Mouse (Mus musculus): ENCODE results near the gene Kirrel3.

DNA sequence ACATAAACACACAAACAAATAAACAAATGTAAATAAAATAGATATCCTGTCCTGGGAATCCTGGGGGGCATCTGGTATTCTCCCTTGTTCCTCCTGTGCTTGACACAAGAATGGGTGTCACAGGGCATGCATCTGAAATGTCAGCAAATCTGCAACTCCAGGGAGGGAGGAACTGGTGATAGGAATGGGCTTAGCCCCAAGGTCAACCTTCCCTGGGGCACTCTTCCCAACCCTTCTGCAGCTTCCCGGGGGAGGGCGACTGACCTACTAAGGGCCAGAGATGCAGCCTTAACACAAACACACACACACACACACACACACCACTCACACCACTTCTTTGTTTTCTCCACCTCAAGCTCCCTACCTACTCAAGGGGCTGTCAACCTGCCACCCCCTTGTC is 509.4 kb downstream of the Kirrel3 start:
- TF ChIP-seq CTCF (IDR thresholded peaks at IDR 0.05; ENCODE audit: low read depth, low read length) (no peak), POLR2AphosphoS5 (IDR thresholded peaks at IDR 0.05; ENCODE audit: insufficient replicate concordance, low read depth, low read length) (no peak)
